Mouse (Mus musculus) heart, embryonic 11.5 days (tissue): Measurements from ENCODE around the gene Olfr286. TPM values are rescaled to one million over a fixed set of nuclear protein-coding genes. Genes with fewer than 3 reads are reported as not detected.

Experiments used
- ATAC-seq: fragments of 200-750 bp; cut with Nextera tagmentation; replicated peaks from 2 replicates; pipeline ENCODE4 v1.8.0; 2017; ENCODE audit warnings: moderate library complexity; ENCODE audit not compliant: insufficient number of reproducible peaks, low FRiP score, low TSS enrichment
- H3K27ac ChIP-seq: fragments of 300-500 bp; sonication (generic); 2 replicates; pipeline ENCODE4 v1.5.1; 2014; ENCODE audit warnings: mild to moderate bottlenecking, low read depth, low read length
- H3K27me3 ChIP-seq: fragments of 300-500 bp; sonication (generic); 2 replicates; pipeline ENCODE4 v1.6.1; 2014; ENCODE audit warnings: mild to moderate bottlenecking, low read length, mixed read lengths; ENCODE audit not compliant: control insufficient read depth, insufficient read depth
- H3K36me3 ChIP-seq: fragments of 300-500 bp; sonication (generic); 2 replicates; pipeline ENCODE4 v1.6.1; 2014; ENCODE audit warnings: mild to moderate bottlenecking, low read length, moderate library complexity, mixed read lengths; ENCODE audit not compliant: control insufficient read depth, insufficient read depth
- H3K4me1 ChIP-seq: fragments of 300-500 bp; sonication (generic); 2 replicates; pipeline ENCODE4 v1.6.1; 2014; ENCODE audit warnings: low read length; ENCODE audit not compliant: control insufficient read depth, insufficient read depth
- H3K4me2 ChIP-seq: fragments of 300-500 bp; sonication (generic); 2 replicates; pipeline ENCODE4 v1.6.1; 2014; ENCODE audit warnings: mild to moderate bottlenecking, moderate library complexity
- H3K4me3 ChIP-seq: fragments of 300-500 bp; sonication (generic); 2 replicates; pipeline ENCODE4 v1.5.1; 2014; ENCODE audit warnings: low read depth, low read length
- H3K9ac ChIP-seq: fragments of 300-500 bp; sonication (generic); 2 replicates; pipeline ENCODE4 v1.6.1; 2014; ENCODE audit warnings: mild to moderate bottlenecking, low read depth, low read length, moderate library complexity
- H3K9me3 ChIP-seq: fragments of 300-500 bp; sonication (generic); replicated peaks from 2 replicates; pipeline ENCODE4 v1.6.1; 2016; ENCODE audit warnings: low read length; ENCODE audit not compliant: control insufficient read depth
- WGBS: fragments of 180-500 bp; shearing (Covaris S2); extraction: QIAGEN DNeasy Blood & Tissue Kit; methylation state at CpG from one replicate; pipeline ENCODE4 v1.1.7; 2014; ENCODE audit not compliant: insufficient replicate concordance; 5-methylcytosine and 5-hydroxymethylcytosine counted together
- polyA plus RNA-seq: library from polyadenylated mRNA; unstranded; fragments of >200 nt; fragmentation: Nextera tagmentation; extraction: Ambion mirVana; gene quantifications from 2 replicates; pipeline ENCODE4 v1.2.1, GENCODE M21; 2014

Gene Olfr286
- polyA plus RNA-seq, 1 experiment from 2014 or later: not detected

- Histone ChIP-seq H3K4me1 (peaks cover 6% of the 10 kb centered on the region; the same call in 1 of the 2 replicates), H3K36me3 (no peaks in the 10 kb centered on the region), H3K9me3 (no peaks in the 10 kb centered on the region), H3K4me2 (no peak overlapping the region), H3K4me3 (no peak overlapping the region), H3K27ac (no peak overlapping the region), H3K27me3 (peaks cover 18% of the 10 kb centered on the region), H3K9ac (no peak overlapping the region)
- 63% methylated on average over 3 of the region's 3 CpGs for WGBS
- no peak for ATAC-seq
Measured at GRCm38 (mm10) chr15:98177320-98177719, 56.9 kb downstream of the Olfr286 start.

Other genes with a start within 250 kb of the Olfr286 start
- gene Col2a1, start 229.8 kb downstream of the Olfr286 start, polyA plus RNA-seq: 61.9 and 80.7 TPM in 2 replicates
- gene Pfkm, start 141.9 kb downstream of the Olfr286 start, polyA plus RNA-seq: 49.3 and 68.3 TPM in 2 replicates
- 24.3 and 25.1 TPM in 2 replicates for gene Senp1, start 140.7 kb downstream of the Olfr286 start, polyA plus RNA-seq
- 81.7 and 86.7 TPM in 2 replicates for gene Asb8, start 68.8 kb downstream of the Olfr286 start, polyA plus RNA-seq
- 1.2 and 1.3 TPM in 2 replicates for gene Ccdc184, start 67.3 kb downstream of the Olfr286 start, polyA plus RNA-seq
- not detected in 2 replicates for gene Olfr288, start 38.9 kb downstream of the Olfr286 start, polyA plus RNA-seq
- not detected in 2 replicates for gene Gm44579, start 13.5 kb downstream of the Olfr286 start, polyA plus RNA-seq
- not detected in 2 replicates for gene Olfr287, start 13.4 kb downstream of the Olfr286 start, polyA plus RNA-seq
- not detected in 2 replicates for gene H1fnt, start 22.8 kb upstream of the Olfr286 start, polyA plus RNA-seq
- 0.92 and 1.3 TPM in 2 replicates for gene Zfp641, start 61.7 kb upstream of the Olfr286 start, polyA plus RNA-seq
- not detected in 2 replicates for gene Olfr285, start 82.9 kb upstream of the Olfr286 start, polyA plus RNA-seq
- not detected in 2 replicates for gene Olfr284, start 106.5 kb upstream of the Olfr286 start, polyA plus RNA-seq
- gene Olfr283, start 146.5 kb upstream of the Olfr286 start, polyA plus RNA-seq: not detected in 2 replicates
- not detected in 2 replicates for gene Olfr282, start 196.8 kb upstream of the Olfr286 start, polyA plus RNA-seq
- not detected in 2 replicates for gene Olfr281, start 218.1 kb upstream of the Olfr286 start, polyA plus RNA-seq
- not detected in 2 replicates for gene OR5BS1P, start 235.4 kb upstream of the Olfr286 start, polyA plus RNA-seq
- not detected in 2 replicates for gene Lalba, start 248.3 kb upstream of the Olfr286 start, polyA plus RNA-seq